Mouse (Mus musculus) heart, adult 2 months (tissue): Measurements from ENCODE around the gene Hoxb6. TPM values are rescaled to one million over a fixed set of nuclear protein-coding genes. Genes with fewer than 3 reads are reported as not detected.

Experiments used
- DNase-seq, 2 experiments: peaks; one replicate each; pipeline ENCODE4 v3.0.0; 2021
- H3K27ac ChIP-seq: fragments of 200-600 bp; 2 replicates; pipeline ENCODE4 v1.8.1; 2022
- H3K27me3 ChIP-seq: fragments of 200-500 bp; 2 replicates; pipeline ENCODE4 v1.6.1; 2012; ENCODE audit warnings: mild to moderate bottlenecking, low read length, inconsistent platforms, mixed read lengths; ENCODE audit not compliant: control insufficient read depth, insufficient read depth
- H3K36me3 ChIP-seq: fragments of 200-500 bp; 2 replicates; pipeline ENCODE4 v1.6.1; 2012; ENCODE audit warnings: low read length, inconsistent platforms; ENCODE audit not compliant: control insufficient read depth, insufficient read depth
- H3K4me1 ChIP-seq: fragments of 200-500 bp; 2 replicates; pipeline ENCODE4 v1.6.1; 2011; ENCODE audit warnings: low read length; ENCODE audit not compliant: control insufficient read depth, insufficient read depth
- H3K4me3 ChIP-seq: fragments of 200-600 bp; 2 replicates; pipeline ENCODE4 v1.8.1; 2022
- H3K79me2 ChIP-seq: fragments of 200-500 bp; replicated peaks from 2 replicates; pipeline ENCODE4 v1.6.1; 2012; ENCODE audit warnings: mild to moderate bottlenecking, inconsistent platforms, low read length, moderate library complexity, mixed read lengths; ENCODE audit not compliant: control insufficient read depth, insufficient read depth
- H3K9ac ChIP-seq: fragments of 200-500 bp; 2 replicates; pipeline ENCODE4 v1.6.1; 2012; ENCODE audit warnings: low read depth, mild to moderate bottlenecking, control low read depth, inconsistent platforms, low read length, mixed read lengths
- CTCF ChIP-seq: fragments of 200-600 bp; IDR thresholded peaks from 2 replicates; pipeline ENCODE4 v1.8.1; 2022; ENCODE audit warnings: antibody characterized with exemption, mild to moderate bottlenecking, moderate library complexity
- EP300 ChIP-seq: fragments of 200-500 bp; IDR thresholded peaks from 2 replicates; pipeline ENCODE4 v1.6.1; 2011; ENCODE audit warnings: low read depth, low read length, control low read depth; ENCODE audit not compliant: insufficient read depth
- POLR2A ChIP-seq: fragments of 200-500 bp; IDR thresholded peaks from 2 replicates; pipeline ENCODE4 v1.6.1; 2011; ENCODE audit warnings: mild to moderate bottlenecking, low read depth, low read length, control low read depth; ENCODE audit not compliant: insufficient read depth
- WGBS: fragments of 180-500 bp; shearing (Covaris S2); methylation state at CpG from one replicate; pipeline ENCODE4 v1.1.7; 2018; 5-methylcytosine and 5-hydroxymethylcytosine counted together
- intact Hi-C: fragments of 180-260 bp; cut with DNase I; formaldehyde crosslinking; loops from one replicate; pipeline ENCODE4 v1.15.1; 2025
- polyA plus RNA-seq: library from polyadenylated mRNA; depleted of rRNA; stranded (reverse); fragments of >200 nt; gene quantifications from 2 replicates; pipeline ENCODE4 v1.2.3, GENCODE M21; 2012
- total RNA-seq, 2 experiments: library from RNA; stranded (reverse); gene quantifications; 2 replicates each; pipeline ENCODE4 v1.2.3; 2021

Gene Hoxb6
- total and polyA plus RNA-seq, 3 experiments, result not detected

GRCm38 (mm10) chr11:96336597-96336996 is 44.3 kb downstream of the Hoxb6 start:
- no peaks in the 10 kb centered on the region for H3K4me1 ChIP-seq
- H3K27ac ChIP-seq, result no peak overlapping the region
- no peak for DNase-seq
- no peaks in the 10 kb centered on the region for H3K36me3 ChIP-seq
- peaks cover 20% of the 10 kb centered on the region for H3K27me3 ChIP-seq
- no peaks in the 10 kb centered on the region for H3K79me2 ChIP-seq
- WGBS, result 34% methylated on average over 2 of the region's 2 CpGs
- no peak overlapping the region for H3K9ac ChIP-seq
- intact Hi-C loops, result no loop called here
- TF ChIP-seq EP300, result no peak
- TF ChIP-seq CTCF, result no peak
- no peak for TF ChIP-seq POLR2A
- H3K4me3 ChIP-seq, result no peak overlapping the region

GRCm38 (mm10) chr11:96337026-96337425 is 44.8 kb downstream of the Hoxb6 start:
- H3K27me3 ChIP-seq, result peaks cover 24% of the 10 kb centered on the region
- no peaks in the 10 kb centered on the region for H3K4me1 ChIP-seq
- no peak for DNase-seq
- TF ChIP-seq CTCF (no peak), EP300 (no peak)
- intact Hi-C loops, result no loop called here
- WGBS, result 23% methylated on average over 6 of the region's 6 CpGs
- H3K27ac ChIP-seq, result no peak overlapping the region
- H3K4me3 ChIP-seq, result no peak overlapping the region
- no peaks in the 10 kb centered on the region for H3K36me3 ChIP-seq
- no peaks in the 10 kb centered on the region for H3K79me2 ChIP-seq
- H3K9ac ChIP-seq, result no peak overlapping the region

- 41% methylated on average over 7 of the region's 7 CpGs for WGBS
- Histone ChIP-seq H3K4me3 (no peak overlapping the region), H3K36me3 (no peaks in the 10 kb centered on the region), H3K9ac (no peak overlapping the region), H3K27me3 (peaks cover 16% of the 10 kb centered on the region), H3K79me2 (no peaks in the 10 kb centered on the region), H3K27ac (no peak overlapping the region), H3K4me1 (no peaks in the 10 kb centered on the region)
- DNase-seq, result no peak
- intact Hi-C loops, result no loop called here
- TF ChIP-seq POLR2A (no peak), EP300 (no peak), CTCF (no peak)
Observed at GRCm38 (mm10) chr11:96338957-96339855, 46.9 kb downstream of the Hoxb6 start.

- no peaks in the 10 kb centered on the region for H3K36me3 ChIP-seq
- no peaks in the 10 kb centered on the region for H3K4me1 ChIP-seq
- H3K9ac ChIP-seq, result peak overlapping the region; percentile 49
- no peak for TF ChIP-seq POLR2A
- TF ChIP-seq EP300, result no peak
- no peak for TF ChIP-seq CTCF
- intact Hi-C loops, result loop anchor here (1.0 kb wide), 1 partner anchor 27 kb away; no protein-coding TSS in a partner anchor
- H3K27ac ChIP-seq, result no peak overlapping the region; the same call in 1 of the 2 replicates
- H3K4me3 ChIP-seq, result peak overlapping the region; percentile 36
- WGBS, result 3% methylated on average over 35 of the region's 36 CpGs
- DNase-seq, result peak in 1 of 2 experiments; percentile 29
- peaks cover 17% of the 10 kb centered on the region for H3K27me3 ChIP-seq
- H3K79me2 ChIP-seq, result no peaks in the 10 kb centered on the region
Observed at GRCm38 (mm10) chr11:96340698-96341365, 48.6 kb downstream of the Hoxb6 start.

DNA sequence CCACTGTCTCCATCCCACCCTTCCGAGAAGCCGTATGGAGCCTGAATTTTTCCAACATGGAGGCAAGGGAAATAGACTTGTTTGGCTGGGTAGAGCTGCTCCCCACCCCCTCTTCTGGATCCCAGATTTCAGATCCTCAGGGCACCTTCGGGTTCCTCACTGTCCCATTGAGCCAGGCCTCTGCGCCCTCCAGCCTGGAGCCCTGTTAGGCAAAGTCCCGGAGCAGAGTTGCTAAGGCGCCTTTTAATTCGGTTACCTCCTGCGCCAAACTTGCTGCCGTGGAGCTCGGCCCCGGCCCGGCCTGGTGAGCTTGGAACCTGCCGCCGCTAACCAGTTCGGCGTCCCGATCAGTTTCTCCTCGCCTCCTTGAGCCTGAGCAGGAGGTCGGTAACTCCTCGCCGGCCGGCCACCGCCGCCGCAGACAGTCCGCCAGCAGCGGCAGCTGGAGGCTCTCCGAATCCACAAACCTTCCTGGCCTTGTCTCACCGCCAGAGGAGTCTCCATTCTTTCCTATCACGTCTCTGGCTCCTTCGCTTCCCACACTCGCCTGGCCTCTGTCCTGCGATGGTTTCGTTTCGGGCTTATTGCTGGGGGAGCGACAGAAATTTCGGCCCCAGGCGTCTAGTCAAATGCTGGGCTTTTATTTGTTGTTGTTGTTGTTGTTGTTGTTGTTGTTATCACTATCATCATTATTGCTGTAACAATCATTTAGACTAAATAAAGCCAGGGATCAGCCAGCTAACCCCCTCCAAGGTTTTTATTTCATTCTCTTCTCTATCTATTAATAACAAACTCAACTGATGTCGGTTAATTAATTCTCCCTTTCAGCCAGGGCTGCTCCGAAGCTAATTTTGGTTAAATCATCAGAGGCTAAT is 49.7 kb downstream of the Hoxb6 start:
- peak; percentile 59 to 67 for DNase-seq
- TF ChIP-seq POLR2A, result no peak
- no peak for TF ChIP-seq EP300
- 0 out of 2 replicates have a peak, but pooled peaks have one; percentile 4 for TF ChIP-seq CTCF
- intact Hi-C loops, result loop anchor here (1.0 kb wide), 1 partner anchor 28 kb away; no protein-coding TSS in a partner anchor
- WGBS, result 2% methylated on average over 40 of the region's 40 CpGs
- Histone ChIP-seq H3K79me2 (no peaks in the 10 kb centered on the region), H3K4me3 (peak overlapping the region; percentile 47), H3K27ac (peak overlapping the region; percentile 75), H3K27me3 (peaks cover 21% of the 10 kb centered on the region), H3K9ac (peak overlapping the region; percentile 83), H3K4me1 (no peaks in the 10 kb centered on the region), H3K36me3 (no peaks in the 10 kb centered on the region)
